Mouse (Mus musculus): Measurements from ENCODE around the gene Olfr979.

DNA sequence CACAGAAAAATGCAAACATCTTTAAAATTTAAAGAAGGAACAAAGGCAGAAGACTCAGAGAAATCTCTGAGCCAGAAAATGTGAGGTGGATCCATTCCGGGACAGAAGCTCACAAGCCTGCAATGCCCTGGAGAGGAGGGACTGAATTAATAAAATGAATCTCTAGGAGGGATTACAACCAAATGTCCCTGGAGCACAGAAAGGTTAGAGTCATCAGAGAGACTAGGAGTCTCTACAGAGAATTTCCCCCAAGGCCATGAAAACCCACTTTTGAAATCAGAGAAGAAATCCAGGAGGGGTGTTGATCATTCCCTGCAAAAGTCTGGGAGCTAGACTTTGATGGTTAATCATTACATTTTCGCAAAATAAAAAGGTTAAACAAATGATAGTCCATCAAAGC lies 11.5 kb downstream of the Olfr979 start, which contains the start of gene Olfr978:
- TF ChIP-seq CTCF (conservative IDR thresholded peaks at IDR 0.05; ENCODE audit: low read length) (no peak), POU5F1 (IDR thresholded peaks at IDR 0.05; ENCODE audit: borderline replicate concordance, low read length) (no peak)

Data from E14TG2a.4 (cell line).